Mouse (Mus musculus): ENCODE results near the gene Cdh26. TPM values are rescaled to one million over a fixed set of nuclear protein-coding genes. Genes with fewer than 3 reads are reported as not detected.

Cdh26 gene
- polyA plus RNA-seq, 1 experiment, result not detected

DNA sequence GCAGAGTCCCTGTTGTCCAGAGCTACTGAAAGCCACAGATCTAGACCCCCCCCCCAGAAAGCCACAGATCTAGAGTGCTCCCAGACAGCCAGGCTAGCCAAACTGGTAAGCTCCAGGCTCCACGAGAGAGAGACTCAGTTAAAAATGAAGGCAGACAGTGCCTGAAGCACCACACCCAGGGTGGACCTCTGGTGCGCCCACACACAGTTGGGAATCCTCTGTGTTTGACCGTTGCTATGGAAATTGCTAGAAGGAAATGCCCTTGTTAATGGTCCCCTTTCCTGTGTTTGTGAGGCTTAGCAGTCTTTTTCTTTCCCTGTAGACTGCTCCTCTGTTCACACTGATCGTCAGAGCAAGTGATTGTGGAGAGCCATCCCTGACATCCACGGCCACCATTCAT is 30.0 kb downstream of the Cdh26 start:
- Histone ChIP-seq H3K36me3 (ENCODE audit: control insufficient read depth, insufficient read depth) (no peaks in the 10 kb centered on the region), H3ac (ENCODE audit: control insufficient read depth, insufficient read length) (no peak overlapping the region), H3K4me2 (ENCODE audit: low read depth) (no peak overlapping the region), H3K27me3 (ENCODE audit: control insufficient read depth, insufficient read depth, insufficient read length) (no peaks in the 10 kb centered on the region), H3K79me2 (ENCODE audit: control insufficient read depth, insufficient read depth) (no peaks in the 10 kb centered on the region), H3K4me3 (no peak overlapping the region)
- TF ChIP-seq E2F4 (IDR thresholded peaks at IDR 0.05; ENCODE audit: insufficient read depth) (no peak), MYOG (IDR thresholded peaks at IDR 0.05; ENCODE audit: control insufficient read depth in 1 of 3, insufficient read depth in 1 of 3, insufficient read length in 2 of 3, low read depth in 2 of 3) (no peak), TCF12 (IDR thresholded peaks at IDR 0.05; ENCODE audit: insufficient read depth, poor library complexity, severe bottlenecking) (no peak), TCF3 (IDR thresholded peaks at IDR 0.05; ENCODE audit: insufficient read length, low read depth) (no peak), USF1 (IDR thresholded peaks at IDR 0.05; ENCODE audit: low read depth) (no peak), POLR2AphosphoS2 (IDR thresholded peaks at IDR 0.05; ENCODE audit: insufficient read length, low read depth) (no peak), MYOD1 (IDR thresholded peaks at IDR 0.05; ENCODE audit: control insufficient read depth in 1 of 3, insufficient read length in 2 of 3, low read depth in 2 of 3) (no peak), REST (IDR thresholded peaks at IDR 0.05; ENCODE audit: insufficient read depth, insufficient read length) (no peak)

DNA sequence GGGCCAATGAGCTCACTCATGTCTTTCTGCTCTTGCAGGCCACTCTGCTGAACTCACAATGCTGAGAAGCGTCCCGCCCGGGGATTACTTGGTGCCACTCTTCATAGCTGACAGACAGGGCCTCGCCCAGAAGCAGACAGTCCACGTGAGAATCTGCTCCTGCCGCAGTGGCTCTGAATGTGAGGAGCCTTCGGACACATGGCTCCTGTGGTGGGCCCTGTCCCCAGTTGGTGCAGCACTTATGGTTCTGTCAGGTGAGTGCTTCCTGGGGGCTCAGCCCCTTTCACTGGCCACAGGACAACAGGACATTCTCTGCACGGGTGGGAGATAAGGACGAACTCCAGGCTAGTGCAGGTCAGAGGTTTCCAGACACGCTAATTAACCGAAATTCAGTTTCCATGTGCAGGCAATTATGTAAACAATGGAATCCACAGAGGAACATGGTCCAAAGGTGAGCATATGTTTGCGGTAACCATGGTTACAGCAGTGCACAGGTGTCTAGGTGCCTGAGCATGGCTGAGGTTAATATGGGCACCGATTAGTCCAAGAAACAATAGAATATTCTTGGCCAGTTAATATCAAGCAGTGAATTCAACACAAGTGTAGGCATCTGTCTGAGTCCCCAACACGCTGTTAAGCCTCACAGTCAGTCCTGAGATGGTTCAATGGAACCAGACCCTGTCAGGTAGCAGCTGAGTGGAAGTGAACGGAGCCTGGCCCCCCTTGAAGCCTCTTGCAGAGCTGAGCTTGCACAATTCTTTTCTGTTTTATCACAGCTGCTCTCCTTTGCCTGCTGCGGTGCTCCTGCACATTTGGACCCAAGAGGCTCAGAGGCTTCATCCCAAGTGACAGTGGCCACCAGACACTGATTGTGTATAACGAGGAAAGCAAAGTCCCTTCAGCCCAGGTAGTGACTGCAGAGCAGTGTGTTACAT is 41.5 kb downstream of the Cdh26 start:
- Histone ChIP-seq H3K36me3 (ENCODE audit: control insufficient read depth, insufficient read depth) (no peaks in the 10 kb centered on the region), H3K4me3 (no peak overlapping the region), H3K79me2 (ENCODE audit: control insufficient read depth, insufficient read depth) (no peaks in the 10 kb centered on the region), H3K27me3 (ENCODE audit: control insufficient read depth, insufficient read depth, insufficient read length) (no peaks in the 10 kb centered on the region), H3K4me2 (ENCODE audit: low read depth) (no peak overlapping the region), H3ac (ENCODE audit: control insufficient read depth, insufficient read length) (no peak overlapping the region)
- TF ChIP-seq USF1 (IDR thresholded peaks at IDR 0.05; ENCODE audit: low read depth) (no peak), TCF3 (IDR thresholded peaks at IDR 0.05; ENCODE audit: insufficient read length, low read depth) (no peak), MYOG (IDR thresholded peaks at IDR 0.05; ENCODE audit: control insufficient read depth in 1 of 3, insufficient read depth in 1 of 3, insufficient read length in 2 of 3, low read depth in 2 of 3) (no peak), CEBPB (IDR thresholded peaks at IDR 0.05; ENCODE audit: insufficient read depth, poor library complexity, severe bottlenecking) (no peak), MYOD1 (IDR thresholded peaks at IDR 0.05; ENCODE audit: control insufficient read depth in 1 of 3, insufficient read length in 2 of 3, low read depth in 2 of 3) (no peak), TCF12 (IDR thresholded peaks at IDR 0.05; ENCODE audit: insufficient read depth, poor library complexity, severe bottlenecking) (no peak), E2F4 (IDR thresholded peaks at IDR 0.05; ENCODE audit: insufficient read depth) (no peak), POLR2AphosphoS2 (IDR thresholded peaks at IDR 0.05; ENCODE audit: insufficient read length, low read depth) (no peak), SRF (IDR thresholded peaks at IDR 0.05; ENCODE audit: control insufficient read depth, insufficient read length, low read depth) (no peak), POLR2A (IDR thresholded peaks at IDR 0.05; ENCODE audit: insufficient read length, low read depth) (no peak), REST (IDR thresholded peaks at IDR 0.05; ENCODE audit: insufficient read depth, insufficient read length) (no peak), MAX (IDR thresholded peaks at IDR 0.05; ENCODE audit: low read depth) (no peak)

DNA sequence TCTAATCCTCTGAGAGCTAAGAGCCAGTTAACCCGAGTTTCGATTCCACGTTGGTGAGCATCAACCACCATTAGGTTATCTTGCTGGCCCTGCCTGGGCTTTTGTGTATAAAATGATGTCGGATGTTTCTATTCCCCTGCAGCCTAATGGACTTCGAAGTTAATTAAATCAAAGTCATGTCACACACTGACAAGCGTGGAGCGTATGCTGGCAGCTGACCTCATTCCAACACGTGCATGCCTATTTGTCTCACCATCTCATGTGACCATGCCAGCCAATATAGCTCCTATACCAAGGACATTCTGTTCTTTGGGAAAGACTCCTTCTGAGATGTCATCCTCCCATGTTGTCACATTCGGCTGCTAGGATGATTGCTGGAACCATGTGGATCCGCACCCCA is 43.6 kb downstream of the Cdh26 start:
- no peak for TF ChIP-seq TCF12 (IDR thresholded peaks at IDR 0.05; ENCODE audit: insufficient read depth, poor library complexity, severe bottlenecking)
- TF ChIP-seq SRF (IDR thresholded peaks at IDR 0.05; ENCODE audit: control insufficient read depth, insufficient read length, low read depth), result no peak
- no peak for TF ChIP-seq TCF3 (IDR thresholded peaks at IDR 0.05; ENCODE audit: insufficient read length, low read depth)
- no peak for TF ChIP-seq MAX (IDR thresholded peaks at IDR 0.05; ENCODE audit: low read depth)
- no peak for TF ChIP-seq POLR2AphosphoS2 (IDR thresholded peaks at IDR 0.05; ENCODE audit: insufficient read length, low read depth)
- no peak for TF ChIP-seq E2F4 (IDR thresholded peaks at IDR 0.05; ENCODE audit: insufficient read depth)
- no peak for TF ChIP-seq USF1 (IDR thresholded peaks at IDR 0.05; ENCODE audit: low read depth)
- TF ChIP-seq MYOG (IDR thresholded peaks at IDR 0.05; ENCODE audit: control insufficient read depth in 1 of 3, insufficient read depth in 1 of 3, insufficient read length in 2 of 3, low read depth in 2 of 3), result no peak
- TF ChIP-seq POLR2A (IDR thresholded peaks at IDR 0.05; ENCODE audit: insufficient read length, low read depth), result no peak
- TF ChIP-seq REST (IDR thresholded peaks at IDR 0.05; ENCODE audit: insufficient read depth, insufficient read length), result no peak
- TF ChIP-seq MYOD1 (IDR thresholded peaks at IDR 0.05; ENCODE audit: control insufficient read depth in 1 of 3, insufficient read length in 2 of 3, low read depth in 2 of 3), result no peak
- no peak for TF ChIP-seq CEBPB (IDR thresholded peaks at IDR 0.05; ENCODE audit: insufficient read depth, poor library complexity, severe bottlenecking)
- Histone ChIP-seq H3ac (ENCODE audit: control insufficient read depth, insufficient read length) (no peak overlapping the region), H3K4me2 (ENCODE audit: low read depth) (no peak overlapping the region), H3K4me3 (no peak overlapping the region), H3K36me3 (ENCODE audit: control insufficient read depth, insufficient read depth) (no peaks in the 10 kb centered on the region), H3K79me2 (ENCODE audit: control insufficient read depth, insufficient read depth) (no peaks in the 10 kb centered on the region), H3K27me3 (ENCODE audit: control insufficient read depth, insufficient read depth, insufficient read length) (no peaks in the 10 kb centered on the region)

DNA sequence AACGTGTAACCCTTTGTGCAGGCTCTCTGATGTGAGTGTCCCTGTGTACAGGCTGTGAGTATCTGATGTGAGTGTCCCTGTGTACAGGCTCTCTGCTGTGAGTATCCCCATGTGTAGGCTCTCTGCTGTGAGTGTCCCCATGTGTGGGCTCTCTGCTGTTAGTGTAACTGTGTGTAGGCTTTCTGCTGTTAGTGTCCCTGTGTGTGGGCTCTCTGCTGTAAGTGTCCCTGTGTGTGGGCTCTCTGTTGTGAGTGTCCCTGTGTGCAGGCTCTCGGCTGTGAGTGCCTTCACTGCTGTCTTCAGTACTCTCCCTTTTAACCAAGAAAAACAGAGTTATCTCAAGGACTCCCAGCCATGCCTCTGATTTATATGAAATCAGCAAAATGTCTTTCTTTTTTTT is 46.9 kb downstream of the Cdh26 start:
- Histone ChIP-seq H3K4me3 (no peak overlapping the region), H3ac (ENCODE audit: control insufficient read depth, insufficient read length) (no peak overlapping the region), H3K4me2 (ENCODE audit: low read depth) (no peak overlapping the region), H3K36me3 (ENCODE audit: control insufficient read depth, insufficient read depth) (no peaks in the 10 kb centered on the region), H3K79me2 (ENCODE audit: control insufficient read depth, insufficient read depth) (no peaks in the 10 kb centered on the region), H3K27me3 (ENCODE audit: control insufficient read depth, insufficient read depth, insufficient read length) (no peaks in the 10 kb centered on the region)
- no peak for TF ChIP-seq MYOD1 (IDR thresholded peaks at IDR 0.05; ENCODE audit: control insufficient read depth in 1 of 3, insufficient read length in 2 of 3, low read depth in 2 of 3)
- TF ChIP-seq POLR2AphosphoS2 (IDR thresholded peaks at IDR 0.05; ENCODE audit: insufficient read length, low read depth), result no peak
- TF ChIP-seq CEBPB (IDR thresholded peaks at IDR 0.05; ENCODE audit: insufficient read depth, poor library complexity, severe bottlenecking), result no peak
- no peak for TF ChIP-seq REST (IDR thresholded peaks at IDR 0.05; ENCODE audit: insufficient read depth, insufficient read length)
- no peak for TF ChIP-seq POLR2A (IDR thresholded peaks at IDR 0.05; ENCODE audit: insufficient read length, low read depth)
- TF ChIP-seq TCF3 (IDR thresholded peaks at IDR 0.05; ENCODE audit: insufficient read length, low read depth), result no peak
- no peak for TF ChIP-seq TCF12 (IDR thresholded peaks at IDR 0.05; ENCODE audit: insufficient read depth, poor library complexity, severe bottlenecking)
- TF ChIP-seq SRF (IDR thresholded peaks at IDR 0.05; ENCODE audit: control insufficient read depth, insufficient read length, low read depth), result no peak
- no peak for TF ChIP-seq MAX (IDR thresholded peaks at IDR 0.05; ENCODE audit: low read depth)
- no peak for TF ChIP-seq MYOG (IDR thresholded peaks at IDR 0.05; ENCODE audit: control insufficient read depth in 1 of 3, insufficient read depth in 1 of 3, insufficient read length in 2 of 3, low read depth in 2 of 3)
- no peak for TF ChIP-seq E2F4 (IDR thresholded peaks at IDR 0.05; ENCODE audit: insufficient read depth)
- no peak for TF ChIP-seq USF1 (IDR thresholded peaks at IDR 0.05; ENCODE audit: low read depth)

Data from myocyte (in vitro differentiated cells).